Mouse (Mus musculus): Measurements from ENCODE around the gene Tor1aip2. TPM values are rescaled to one million over a fixed set of nuclear protein-coding genes. Genes with fewer than 3 reads are reported as not detected.
"Not testable (repeated sequence)": the region's sequence is repeated elsewhere in the genome, so short reads cannot be mapped to it uniquely, and the experiment has no call there.

The Tor1aip2 gene
- polyA plus RNA-seq, 1 experiment from 2014 or later: 130 TPM

- H3K9ac ChIP-seq (ENCODE audit: low read depth, low read length): no peak overlapping the region
These were observed 2.0 kb downstream of the Tor1aip2 start for GRCm38 (mm10) chr1:156037144-156037583.

GRCm38 (mm10) chr1:156039989-156040388 lies 4.8 kb downstream of the Tor1aip2 start:
- peaks cover 17% of the 10 kb centered on the region for H3K36me3 ChIP-seq (ENCODE audit: control insufficient read depth, insufficient read depth, low read length)
- not testable (repeated sequence) for H3K9ac ChIP-seq (ENCODE audit: low read depth, low read length); H3K4me3 ChIP-seq (ENCODE audit: low read length); H3K27ac ChIP-seq (ENCODE audit: low read depth, low read length); ATAC-seq (ENCODE audit: low FRiP score, low TSS enrichment); H3K9me3 ChIP-seq (ENCODE audit: control insufficient read depth, low read length); H3K4me2 ChIP-seq (replicated peaks; ENCODE audit: low read depth, low read length); H3K27me3 ChIP-seq (ENCODE audit: control insufficient read depth, insufficient read depth, low read length); H3K4me1 ChIP-seq (ENCODE audit: control insufficient read depth, insufficient read depth, low read length)
- 72% methylated on average over 7 of the region's 7 CpGs for WGBS

More at GRCm38 (mm10) chr1:156037144-156037583, 2.0 kb downstream of the Tor1aip2 start:
- WGBS: 49% methylated on average over 5 of the region's 5 CpGs
- H3K36me3 ChIP-seq (ENCODE audit: control insufficient read depth, insufficient read depth, low read length): peaks cover 15% of the 10 kb centered on the region
- H3K4me3 ChIP-seq (ENCODE audit: low read length): peak overlapping the region; percentile 3; the same call in 1 of the 2 replicates
- H3K4me1 ChIP-seq (ENCODE audit: control insufficient read depth, insufficient read depth, low read length): peaks cover 12% of the 10 kb centered on the region
- H3K4me2 ChIP-seq (replicated peaks; ENCODE audit: low read depth, low read length): peak overlapping the region; percentile 75; the same call in 1 of the 2 replicates
- no peaks in the 10 kb centered on the region for H3K27me3 ChIP-seq (ENCODE audit: control insufficient read depth, insufficient read depth, low read length)
- no peak overlapping the region for H3K27ac ChIP-seq (ENCODE audit: low read depth, low read length)
- H3K9me3 ChIP-seq (ENCODE audit: control insufficient read depth, low read length): no peaks in the 10 kb centered on the region
- no peak for ATAC-seq (ENCODE audit: low FRiP score, low TSS enrichment)

GRCm38 (mm10) chr1:156040731-156041401 lies 5.7 kb downstream of the Tor1aip2 start:
- H3K4me1 ChIP-seq (ENCODE audit: control insufficient read depth, insufficient read depth, low read length): peaks cover 9% of the 10 kb centered on the region
- no peak overlapping the region for H3K27ac ChIP-seq (ENCODE audit: low read depth, low read length)
- no peaks in the 10 kb centered on the region for H3K27me3 ChIP-seq (ENCODE audit: control insufficient read depth, insufficient read depth, low read length)
- peak overlapping the region; percentile 71 for H3K9ac ChIP-seq (ENCODE audit: low read depth, low read length)
- H3K4me3 ChIP-seq (ENCODE audit: low read length): peak overlapping the region; percentile 66
- ATAC-seq (ENCODE audit: low FRiP score, low TSS enrichment): peak; percentile 87
- peaks cover 18% of the 10 kb centered on the region for H3K36me3 ChIP-seq (ENCODE audit: control insufficient read depth, insufficient read depth, low read length)
- H3K9me3 ChIP-seq (ENCODE audit: control insufficient read depth, low read length): no peaks in the 10 kb centered on the region
- WGBS: 2% methylated on average over 22 of the region's 22 CpGs
- peak overlapping the region; percentile 67 for H3K4me2 ChIP-seq (replicated peaks; ENCODE audit: low read depth, low read length)

DNA sequence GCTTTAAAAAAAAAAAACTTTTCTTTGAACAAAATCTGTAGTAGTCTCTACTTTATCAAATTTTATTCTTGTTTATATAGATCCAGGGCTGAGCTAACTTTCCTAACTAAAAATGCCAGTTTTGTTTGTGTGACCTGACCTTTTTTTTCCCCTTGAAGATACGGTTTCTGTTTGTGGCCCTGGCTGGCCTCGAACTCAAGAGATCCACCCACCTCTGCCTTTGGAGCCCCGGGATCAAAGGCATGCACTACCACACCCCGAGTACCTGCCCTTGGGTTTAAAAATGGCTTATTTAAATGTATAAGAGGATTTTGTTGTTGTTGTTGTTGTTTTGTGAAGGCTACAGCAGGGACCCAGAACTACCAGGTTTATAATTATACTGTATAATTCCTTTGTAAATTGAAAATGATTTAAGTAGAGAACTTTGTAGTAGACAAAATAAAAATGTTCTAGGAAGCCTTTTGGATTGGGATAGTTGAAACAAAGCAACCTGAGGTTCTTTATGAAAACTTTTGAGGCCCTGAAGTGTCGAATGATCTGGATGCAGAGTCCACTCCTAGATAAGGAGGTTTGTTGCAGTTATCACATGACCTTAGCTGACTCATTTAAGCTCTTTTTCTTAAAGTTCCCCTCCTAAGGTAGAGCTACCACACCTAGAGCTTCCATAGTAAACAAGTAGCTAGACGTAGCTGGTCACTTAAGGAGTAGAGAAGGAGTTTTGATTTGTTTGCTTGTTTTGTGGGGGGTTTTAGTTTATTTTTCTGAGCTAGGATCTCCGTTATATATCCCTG lies 6.4 kb downstream of the Tor1aip2 start:
- 27% methylated on average over 7 of the region's 7 CpGs for WGBS
- H3K4me3 ChIP-seq (ENCODE audit: low read length): peak overlapping the region; percentile 66
- no peak for ATAC-seq (ENCODE audit: low FRiP score, low TSS enrichment)
- H3K4me1 ChIP-seq (ENCODE audit: control insufficient read depth, insufficient read depth, low read length): peaks cover 9% of the 10 kb centered on the region
- peak overlapping the region; percentile 67 for H3K4me2 ChIP-seq (replicated peaks; ENCODE audit: low read depth, low read length)
- peaks cover 20% of the 10 kb centered on the region for H3K36me3 ChIP-seq (ENCODE audit: control insufficient read depth, insufficient read depth, low read length)
- H3K9me3 ChIP-seq (ENCODE audit: control insufficient read depth, low read length): no peaks in the 10 kb centered on the region
- no peaks in the 10 kb centered on the region for H3K27me3 ChIP-seq (ENCODE audit: control insufficient read depth, insufficient read depth, low read length)
- H3K27ac ChIP-seq (ENCODE audit: low read depth, low read length): no peak overlapping the region
- peak overlapping the region; percentile 71; the same call in 1 of the 2 replicates for H3K9ac ChIP-seq (ENCODE audit: low read depth, low read length)

GRCm38 (mm10) chr1:156042481-156042880 lies 7.3 kb downstream of the Tor1aip2 start:
- peak overlapping the region; percentile 67 for H3K4me2 ChIP-seq (replicated peaks; ENCODE audit: low read depth, low read length)
- peak overlapping the region; percentile 66; the same call in 1 of the 2 replicates for H3K4me3 ChIP-seq (ENCODE audit: low read length)
- H3K9ac ChIP-seq (ENCODE audit: low read depth, low read length): peak overlapping the region; percentile 8; the same call in 1 of the 2 replicates
- peaks cover 9% of the 10 kb centered on the region for H3K4me1 ChIP-seq (ENCODE audit: control insufficient read depth, insufficient read depth, low read length)
- ATAC-seq (ENCODE audit: low FRiP score, low TSS enrichment): no peak
- H3K36me3 ChIP-seq (ENCODE audit: control insufficient read depth, insufficient read depth, low read length): peaks cover 26% of the 10 kb centered on the region
- no peaks in the 10 kb centered on the region for H3K9me3 ChIP-seq (ENCODE audit: control insufficient read depth, low read length)
- no peaks in the 10 kb centered on the region for H3K27me3 ChIP-seq (ENCODE audit: control insufficient read depth, insufficient read depth, low read length)
- WGBS: 92% methylated on average over 5 of the region's 5 CpGs
- H3K27ac ChIP-seq (ENCODE audit: low read depth, low read length): no peak overlapping the region

DNA sequence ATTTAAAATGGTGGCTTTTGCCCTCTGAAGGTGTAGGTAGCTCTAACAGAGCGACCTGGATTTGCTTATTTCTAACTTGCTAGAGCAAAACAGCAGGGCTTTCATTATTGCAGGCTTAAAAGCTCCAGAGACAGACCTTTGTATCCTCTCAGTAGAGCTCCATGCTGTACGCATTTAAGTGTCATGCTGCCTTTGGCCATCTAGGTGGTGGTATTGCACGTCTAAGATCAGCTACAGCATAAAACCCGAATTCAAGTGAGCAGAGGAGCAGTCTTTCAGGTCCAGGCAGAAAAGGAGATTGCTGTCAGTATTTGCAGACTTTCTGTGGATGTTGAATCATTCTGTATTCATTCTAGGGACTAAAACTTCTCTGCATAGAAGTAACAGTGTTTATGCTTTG lies 7.8 kb downstream of the Tor1aip2 start:
- WGBS: 23% methylated on average over 4 of the region's 4 CpGs
- no peak overlapping the region for H3K27ac ChIP-seq (ENCODE audit: low read depth, low read length)
- no peak overlapping the region for H3K4me2 ChIP-seq (replicated peaks; ENCODE audit: low read depth, low read length)
- peaks cover 9% of the 10 kb centered on the region for H3K4me1 ChIP-seq (ENCODE audit: control insufficient read depth, insufficient read depth, low read length)
- H3K9ac ChIP-seq (ENCODE audit: low read depth, low read length): no peak overlapping the region
- no peak overlapping the region for H3K4me3 ChIP-seq (ENCODE audit: low read length)
- H3K27me3 ChIP-seq (ENCODE audit: control insufficient read depth, insufficient read depth, low read length): no peaks in the 10 kb centered on the region
- no peaks in the 10 kb centered on the region for H3K9me3 ChIP-seq (ENCODE audit: control insufficient read depth, low read length)
- ATAC-seq (ENCODE audit: low FRiP score, low TSS enrichment): no peak
- peaks cover 32% of the 10 kb centered on the region for H3K36me3 ChIP-seq (ENCODE audit: control insufficient read depth, insufficient read depth, low read length)

DNA sequence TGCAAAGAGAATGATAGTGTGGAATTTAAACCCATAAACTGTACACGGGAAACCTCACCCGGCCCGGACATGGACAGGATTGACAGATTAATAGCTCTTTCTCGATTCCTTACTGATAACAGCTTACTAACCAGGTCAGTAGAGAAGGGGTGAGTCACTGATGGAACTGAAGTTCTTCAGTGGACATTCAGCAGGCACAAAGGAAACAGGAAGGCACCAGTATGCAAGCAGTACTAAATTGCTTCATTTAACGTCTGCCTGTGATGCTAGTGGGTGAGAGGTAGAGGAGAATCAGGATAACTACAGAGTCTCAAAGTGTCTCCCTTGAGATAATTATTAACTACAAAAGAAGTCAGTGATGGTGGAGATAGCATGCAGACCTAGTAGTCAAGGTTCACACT lies 9.0 kb downstream of the Tor1aip2 start:
- Histone ChIP-seq H3K9ac (ENCODE audit: low read depth, low read length) (no peak overlapping the region), H3K36me3 (ENCODE audit: control insufficient read depth, insufficient read depth, low read length) (peaks cover 42% of the 10 kb centered on the region), H3K4me1 (ENCODE audit: control insufficient read depth, insufficient read depth, low read length) (peaks cover 9% of the 10 kb centered on the region), H3K27me3 (ENCODE audit: control insufficient read depth, insufficient read depth, low read length) (no peaks in the 10 kb centered on the region), H3K9me3 (ENCODE audit: control insufficient read depth, low read length) (no peaks in the 10 kb centered on the region), H3K4me3 (ENCODE audit: low read length) (no peak overlapping the region), H3K4me2 (replicated peaks; ENCODE audit: low read depth, low read length) (no peak overlapping the region), H3K27ac (ENCODE audit: low read depth, low read length) (no peak overlapping the region)
- 47% methylated on average over 5 of the region's 5 CpGs for WGBS
- no peak for ATAC-seq (ENCODE audit: low FRiP score, low TSS enrichment)

DNA sequence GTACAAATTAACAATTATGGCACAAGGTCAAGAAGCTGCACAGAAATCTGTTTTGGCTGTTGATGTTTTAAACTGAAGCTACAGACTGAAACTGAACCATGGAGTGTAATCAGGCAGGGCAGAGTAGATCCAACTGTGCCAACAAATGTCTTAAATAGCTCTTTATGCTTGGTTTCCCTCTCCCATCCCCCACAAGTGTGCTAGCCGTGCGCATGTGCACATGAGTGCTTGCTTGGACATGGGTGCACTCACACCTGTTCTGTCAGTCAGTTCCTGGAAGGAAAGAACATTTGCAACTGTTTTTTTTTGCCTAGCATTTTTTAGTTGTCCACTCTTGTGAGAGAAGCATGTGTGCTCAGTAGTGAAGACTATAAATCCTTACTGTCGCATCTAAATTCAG lies 11.5 kb downstream of the Tor1aip2 start:
- no peak for ATAC-seq (ENCODE audit: low FRiP score, low TSS enrichment)
- peaks cover 65% of the 10 kb centered on the region for H3K36me3 ChIP-seq (ENCODE audit: control insufficient read depth, insufficient read depth, low read length)

DNA sequence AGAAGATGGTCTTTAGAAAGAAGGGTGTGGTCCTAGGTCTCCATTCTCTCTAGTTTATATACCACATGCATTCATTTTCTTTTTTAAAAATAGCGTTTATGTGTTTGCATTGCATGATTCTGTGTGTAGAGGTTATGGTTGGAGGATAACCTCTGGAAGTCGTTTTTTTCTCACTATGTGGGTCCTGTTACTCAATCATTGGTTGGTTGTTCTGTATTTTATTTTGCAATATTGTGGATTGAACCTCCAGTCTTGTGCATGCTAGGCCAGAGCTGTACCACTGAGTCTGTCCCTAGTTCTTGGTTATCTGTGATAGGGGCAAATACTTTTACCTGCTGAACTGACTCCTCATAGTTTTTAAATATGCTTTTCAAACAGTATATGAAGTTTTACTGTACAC lies 23.0 kb downstream of the Tor1aip2 start:
- WGBS: 91% methylated on average over 2 of the region's 2 CpGs
- H3K27ac ChIP-seq (ENCODE audit: low read depth, low read length): no peak overlapping the region
- H3K27me3 ChIP-seq (ENCODE audit: control insufficient read depth, insufficient read depth, low read length): no peaks in the 10 kb centered on the region
- H3K36me3 ChIP-seq (ENCODE audit: control insufficient read depth, insufficient read depth, low read length): peaks cover 41% of the 10 kb centered on the region
- no peak overlapping the region for H3K4me2 ChIP-seq (replicated peaks; ENCODE audit: low read depth, low read length)
- H3K9ac ChIP-seq (ENCODE audit: low read depth, low read length): no peak overlapping the region
- H3K4me1 ChIP-seq (ENCODE audit: control insufficient read depth, insufficient read depth, low read length): no peaks in the 10 kb centered on the region
- H3K9me3 ChIP-seq (ENCODE audit: control insufficient read depth, low read length): no peaks in the 10 kb centered on the region
- no peak overlapping the region for H3K4me3 ChIP-seq (ENCODE audit: low read length)
- no peak for ATAC-seq (ENCODE audit: low FRiP score, low TSS enrichment)

More for the DNA sequence above, 11.5 kb downstream of the Tor1aip2 start:
- 67% methylated on average over 3 of the region's 3 CpGs for WGBS
- Histone ChIP-seq H3K4me3 (ENCODE audit: low read length) (no peak overlapping the region), H3K27ac (ENCODE audit: low read depth, low read length) (no peak overlapping the region), H3K4me1 (ENCODE audit: control insufficient read depth, insufficient read depth, low read length) (peaks cover 9% of the 10 kb centered on the region), H3K27me3 (ENCODE audit: control insufficient read depth, insufficient read depth, low read length) (no peaks in the 10 kb centered on the region), H3K4me2 (replicated peaks; ENCODE audit: low read depth, low read length) (no peak overlapping the region), H3K9me3 (ENCODE audit: control insufficient read depth, low read length) (no peaks in the 10 kb centered on the region), H3K9ac (ENCODE audit: low read depth, low read length) (no peak overlapping the region)

Data from kidney, embryonic 14.5 days (tissue).